Mouse (Mus musculus): Measurements from ENCODE around the gene Fh1.

DNA sequence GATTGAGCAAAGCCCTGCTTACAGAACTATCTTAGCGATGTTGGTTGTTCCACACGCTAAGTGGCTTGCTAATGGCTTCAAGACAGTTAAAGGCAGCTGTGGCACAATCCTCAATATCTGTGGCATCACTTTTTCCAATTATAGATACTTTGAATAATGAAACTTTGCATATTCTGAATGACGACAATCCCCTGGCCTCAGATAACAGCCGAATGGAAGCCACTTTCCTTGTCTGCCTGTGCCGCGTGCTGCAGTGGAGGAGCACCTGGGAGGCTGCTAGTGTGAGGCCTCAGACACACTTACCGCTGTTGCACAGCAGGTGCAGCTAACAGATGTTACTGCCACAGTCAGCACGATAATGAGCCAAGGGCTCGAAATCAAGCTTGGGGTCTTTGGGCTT is 10.4 kb downstream of the Fh1 start:
- TF ChIP-seq CTCF (IDR thresholded peaks at IDR 0.05): no peak
- TF ChIP-seq EP300 (IDR thresholded peaks at IDR 0.05; ENCODE audit: insufficient read depth, low read depth, low read length): no peak
- no peak for TF ChIP-seq POLR2A (IDR thresholded peaks at IDR 0.05; ENCODE audit: insufficient read depth, low read depth, low read length)
